Mouse (Mus musculus) lung, postnatal 14 days (tissue): ENCODE data around the gene Bcl11b.
A peak's percentile ranks its signal among the peaks of the same experiment; 100 is the strongest.

Source experiments
- DNase-seq: peaks from one replicate; pipeline ENCODE4 v3.0.0; 2021

Gene Bcl11b

DNA sequence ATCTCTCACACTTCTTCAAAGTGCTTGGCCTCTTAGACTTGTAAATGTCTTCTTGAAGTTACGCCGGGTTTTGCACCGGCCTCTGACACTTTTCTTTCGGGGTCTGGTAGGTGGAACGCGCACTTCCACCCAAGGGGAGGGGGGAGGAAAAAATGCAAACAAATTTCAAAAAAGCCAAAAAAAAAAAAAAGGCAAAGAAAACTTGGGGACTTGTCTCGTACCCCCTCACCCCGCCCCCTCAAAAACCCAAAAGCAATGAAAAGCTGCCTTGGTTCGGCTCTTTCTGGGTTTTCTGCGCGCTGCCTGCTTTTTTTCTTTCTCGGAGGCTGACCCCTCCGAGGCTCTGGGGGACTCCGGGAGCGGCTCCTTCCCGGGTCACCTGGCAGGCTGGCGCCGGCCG, at the start of gene Bcl11b:
Bcl11b (minus strand) TSS at position 120 of the 400 bp plus-strand sequence.
- DNase-seq: no peak

- no peak for DNase-seq
Observed at GRCm38 (mm10) chr12:108050996-108051395, 47.6 kb upstream of the Bcl11b start.

- DNase-seq: no peak
Observed at GRCm38 (mm10) chr12:108049625-108050024, 46.2 kb upstream of the Bcl11b start.

DNA sequence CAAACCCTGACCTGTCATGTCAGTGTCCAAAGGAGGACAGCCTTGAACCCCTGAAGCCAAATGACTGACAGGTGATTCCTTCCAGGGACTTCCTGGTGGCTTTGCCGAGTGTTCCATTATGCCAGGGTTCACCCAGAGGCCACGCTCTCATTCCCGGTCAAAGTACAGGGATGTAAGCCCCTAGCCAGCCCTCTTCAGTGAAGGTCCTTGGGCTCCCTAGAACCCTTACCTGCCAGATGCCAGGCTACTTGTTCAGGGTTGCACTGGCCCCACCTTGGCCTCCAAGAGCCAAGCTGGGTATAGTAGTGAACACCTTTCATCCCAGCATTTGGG, 38.8 kb upstream of the Bcl11b start:
- no peak for DNase-seq

DNA sequence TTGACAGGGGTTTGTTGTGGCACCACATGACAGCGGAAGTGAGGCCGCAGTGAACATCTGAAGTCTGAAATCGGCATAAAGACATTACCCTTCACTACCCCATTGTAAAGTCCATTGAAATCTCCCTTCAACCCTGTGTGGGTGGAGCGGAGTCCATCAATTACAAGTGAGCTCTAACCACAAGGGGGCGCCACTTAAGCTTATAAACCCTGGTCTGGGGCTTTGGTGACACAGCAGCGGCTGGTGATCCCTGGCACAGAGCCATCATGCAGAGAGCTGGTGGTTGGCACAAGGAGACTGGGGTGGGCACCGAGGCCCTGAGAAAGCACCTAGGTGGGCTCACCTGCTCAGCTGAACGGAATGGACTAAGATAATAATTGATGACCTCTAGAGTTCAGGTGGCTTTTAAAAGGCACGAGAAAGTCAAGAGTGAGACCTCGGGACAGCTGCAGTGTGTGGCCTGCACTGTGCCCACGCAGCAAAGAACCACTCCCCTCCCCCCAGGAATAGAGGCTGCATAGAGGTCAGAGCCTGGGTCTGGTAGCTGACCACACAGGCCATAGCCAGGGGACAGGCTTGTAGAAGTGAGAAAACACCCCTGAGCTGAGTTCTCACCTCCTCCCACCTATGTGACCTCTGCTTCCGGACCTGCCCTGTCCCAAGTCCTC, 38.3 kb upstream of the Bcl11b start:
- DNase-seq: peak; percentile 87

DNA sequence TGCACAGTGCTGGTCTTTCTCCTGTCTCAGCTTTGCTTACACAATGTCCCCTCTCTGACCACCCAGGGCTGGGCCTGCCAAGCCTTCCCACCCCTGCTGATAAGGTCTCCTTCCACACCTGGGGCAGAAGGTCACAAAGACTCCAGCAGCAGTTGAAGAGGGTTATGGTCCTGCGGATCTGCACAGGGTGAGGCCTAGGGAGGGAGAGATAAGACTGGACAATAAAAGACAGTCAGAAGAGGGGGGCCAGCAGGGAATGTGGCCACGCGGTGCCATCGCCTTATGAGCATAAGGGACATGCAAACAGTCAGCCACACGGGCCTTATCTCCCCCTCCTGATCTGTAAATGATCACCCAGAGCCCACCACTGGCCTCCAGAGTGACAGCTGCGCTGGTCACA, 34.0 kb upstream of the Bcl11b start:
- no peak for DNase-seq

DNA sequence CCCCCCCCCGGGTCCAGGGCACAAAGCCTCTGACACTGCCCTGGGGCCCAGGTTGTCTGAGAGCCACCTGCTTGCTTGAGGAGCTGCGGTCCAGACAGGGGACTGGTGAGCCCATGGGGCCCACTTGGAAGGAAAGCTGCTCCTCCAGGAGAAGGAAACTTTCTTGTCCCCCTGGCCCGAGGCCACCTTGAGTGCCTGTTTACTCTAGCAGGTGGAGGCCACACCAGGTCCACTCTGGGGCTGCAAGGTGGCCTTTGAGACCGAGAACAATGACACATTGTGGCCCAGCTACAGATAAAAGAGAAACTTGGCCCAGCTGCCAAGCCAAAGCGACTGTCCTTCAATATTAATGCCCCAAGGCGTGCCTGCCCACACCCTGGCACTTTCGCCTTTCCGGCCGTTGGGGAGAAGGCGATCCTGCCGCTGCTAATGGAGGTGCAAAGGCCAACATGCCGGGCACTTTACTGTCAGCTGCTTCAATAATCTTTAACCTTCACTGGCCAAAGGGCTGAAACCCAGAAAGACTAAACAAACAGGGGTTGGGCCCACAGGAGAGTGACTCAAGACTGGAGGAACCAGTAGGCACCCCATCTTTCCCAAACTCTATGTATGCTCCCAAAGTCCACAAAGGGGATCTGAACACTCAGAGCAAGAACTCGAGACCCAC, 32.1 kb upstream of the Bcl11b start:
- no peak for DNase-seq

DNA sequence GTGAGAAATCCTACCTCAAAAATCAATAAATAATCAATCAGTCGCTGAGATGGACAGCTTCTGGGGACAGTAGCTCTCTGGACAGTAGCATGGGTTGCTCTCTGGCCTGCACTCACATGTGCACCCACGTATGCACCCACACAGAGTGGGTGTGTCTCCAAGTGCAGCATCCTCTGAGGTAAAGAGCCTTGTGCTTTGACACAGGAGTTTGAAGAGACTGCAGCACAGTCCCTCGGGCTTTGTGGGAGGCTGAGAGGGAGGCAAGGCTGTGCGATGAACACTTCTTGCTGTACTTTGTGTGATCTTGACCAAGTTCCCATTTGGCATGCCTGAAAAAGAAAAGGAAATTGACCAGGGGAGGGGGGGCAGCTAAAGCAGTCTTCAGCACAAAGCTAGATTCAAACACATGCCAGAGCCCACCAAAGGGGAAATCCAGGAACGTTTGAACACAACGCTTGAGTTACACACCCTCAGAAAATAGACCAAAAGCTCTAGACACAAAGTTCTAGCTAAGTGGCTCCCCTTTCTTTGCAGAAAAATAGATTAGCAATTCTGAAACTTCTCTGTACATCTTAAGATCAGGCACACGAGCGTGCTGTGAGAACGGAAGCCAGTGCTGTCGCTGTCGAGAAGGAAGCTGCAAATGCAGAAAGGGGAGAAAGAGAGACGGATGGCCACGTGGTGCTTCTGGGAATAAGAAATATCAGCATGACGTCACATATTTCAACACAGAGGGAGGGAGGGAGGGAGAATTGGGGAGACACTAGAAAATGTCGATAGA, 19.6 kb upstream of the Bcl11b start:
- DNase-seq: no peak

- no peak for DNase-seq
Observed at GRCm38 (mm10) chr12:108012003-108012402, 8.6 kb upstream of the Bcl11b start.

DNA sequence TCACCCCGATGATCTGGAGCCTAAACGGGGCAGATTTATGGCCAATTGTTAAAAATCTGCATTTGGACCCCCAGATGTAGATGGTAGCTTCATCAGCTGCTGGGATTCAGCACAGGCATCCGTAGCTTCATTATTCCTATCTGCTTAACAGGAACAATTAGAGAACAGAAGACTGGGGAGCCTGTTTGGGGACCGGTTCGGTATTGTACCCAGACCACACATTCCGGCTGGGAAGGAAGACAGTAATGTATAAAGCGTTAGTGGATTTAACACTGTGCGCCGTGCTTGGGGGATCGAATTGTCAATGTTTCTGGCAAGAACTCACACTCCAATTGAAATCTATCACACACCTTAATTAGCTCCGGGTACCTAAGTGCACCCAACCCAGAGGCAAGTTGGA, 6.9 kb upstream of the Bcl11b start:
- no peak for DNase-seq

- DNase-seq: no peak
Observed at GRCm38 (mm10) chr12:108009156-108009555, 5.8 kb upstream of the Bcl11b start.

DNA sequence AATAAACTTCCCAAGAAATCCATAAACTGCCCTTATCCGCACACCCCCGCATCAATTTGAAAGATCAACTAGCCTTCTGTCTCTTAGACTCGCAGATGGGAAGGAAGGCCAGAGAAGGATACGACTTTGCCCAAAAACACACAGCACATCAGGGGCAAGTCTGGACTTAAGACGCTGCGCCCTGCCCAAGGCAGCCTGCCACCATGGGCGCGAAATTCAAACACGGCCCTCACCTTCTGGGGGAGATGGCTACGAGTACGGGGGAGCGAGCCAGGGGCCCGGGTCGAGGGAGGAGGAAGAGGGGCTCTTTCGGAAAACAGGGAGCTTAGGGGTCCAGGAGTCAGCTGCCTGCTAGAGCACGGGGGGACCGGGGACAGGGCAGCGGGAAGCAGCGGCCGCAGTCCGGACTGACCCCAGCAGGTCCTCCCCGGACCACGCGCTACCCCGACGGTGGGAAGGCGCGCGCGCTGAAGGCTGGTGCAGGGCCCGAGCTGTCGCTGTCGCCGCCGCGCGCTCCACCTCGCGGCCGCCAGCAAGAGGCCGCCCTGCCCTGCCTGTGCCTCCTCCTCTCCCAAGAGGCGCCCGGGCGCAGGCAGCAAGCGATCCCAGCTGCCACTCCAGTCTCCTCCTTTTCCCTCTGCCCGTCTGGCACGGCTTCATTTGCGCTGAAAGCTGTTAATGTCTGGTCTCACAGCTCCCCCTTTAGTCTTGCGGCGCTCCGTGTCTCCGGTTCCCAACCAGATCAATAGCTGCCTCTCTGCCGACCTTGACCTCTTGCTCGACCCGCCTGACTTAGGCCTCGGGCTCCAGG, 2.6 kb upstream of the Bcl11b start:
- peak; percentile 44 for DNase-seq

- no peak for DNase-seq
Observed at GRCm38 (mm10) chr12:108005488-108005800, 2.0 kb upstream of the Bcl11b start.

DNA sequence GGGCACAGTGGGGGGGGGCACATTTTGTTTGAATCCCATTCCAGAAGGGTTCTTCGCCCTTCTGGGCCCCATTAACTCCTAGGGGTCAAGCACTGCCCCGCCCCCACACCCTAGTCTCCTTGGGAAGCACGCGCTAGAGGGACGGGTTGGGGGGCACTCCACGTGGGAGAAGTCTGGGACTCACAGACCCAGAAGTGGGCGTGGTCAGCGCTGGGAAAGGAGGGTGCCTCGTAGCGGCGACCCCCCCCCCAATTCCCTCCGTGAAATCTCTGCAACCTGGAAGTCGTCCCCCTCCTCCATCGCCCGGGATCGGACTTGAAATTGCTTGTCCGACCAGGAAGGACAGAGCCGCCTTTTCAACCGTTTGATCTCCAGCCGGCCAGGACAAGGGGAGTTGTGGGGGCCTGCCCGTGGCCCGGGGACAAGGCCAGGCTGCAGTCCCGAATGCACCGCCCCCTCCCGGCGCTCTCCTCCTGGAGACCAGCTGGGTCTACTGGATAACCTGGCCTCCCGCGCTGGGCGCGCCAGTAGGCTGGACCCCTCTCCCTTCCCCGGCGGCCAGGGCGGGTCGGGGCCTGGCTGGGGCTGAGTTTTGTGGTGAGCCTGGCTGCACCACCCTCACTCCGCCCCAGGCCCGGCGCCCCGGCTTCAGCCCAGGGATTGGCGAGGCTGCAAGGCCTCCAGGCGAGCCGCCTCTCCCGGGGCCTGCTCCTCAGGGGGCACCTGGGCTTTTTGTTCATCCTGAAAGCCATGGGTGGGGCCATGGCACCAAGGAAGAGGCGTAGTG, 1.5 kb upstream of the Bcl11b start:
- DNase-seq: no peak

GRCm38 (mm10) chr12:108003928-108004327, 526 bp upstream of the Bcl11b start:
- peak; percentile 44 for DNase-seq

DNA sequence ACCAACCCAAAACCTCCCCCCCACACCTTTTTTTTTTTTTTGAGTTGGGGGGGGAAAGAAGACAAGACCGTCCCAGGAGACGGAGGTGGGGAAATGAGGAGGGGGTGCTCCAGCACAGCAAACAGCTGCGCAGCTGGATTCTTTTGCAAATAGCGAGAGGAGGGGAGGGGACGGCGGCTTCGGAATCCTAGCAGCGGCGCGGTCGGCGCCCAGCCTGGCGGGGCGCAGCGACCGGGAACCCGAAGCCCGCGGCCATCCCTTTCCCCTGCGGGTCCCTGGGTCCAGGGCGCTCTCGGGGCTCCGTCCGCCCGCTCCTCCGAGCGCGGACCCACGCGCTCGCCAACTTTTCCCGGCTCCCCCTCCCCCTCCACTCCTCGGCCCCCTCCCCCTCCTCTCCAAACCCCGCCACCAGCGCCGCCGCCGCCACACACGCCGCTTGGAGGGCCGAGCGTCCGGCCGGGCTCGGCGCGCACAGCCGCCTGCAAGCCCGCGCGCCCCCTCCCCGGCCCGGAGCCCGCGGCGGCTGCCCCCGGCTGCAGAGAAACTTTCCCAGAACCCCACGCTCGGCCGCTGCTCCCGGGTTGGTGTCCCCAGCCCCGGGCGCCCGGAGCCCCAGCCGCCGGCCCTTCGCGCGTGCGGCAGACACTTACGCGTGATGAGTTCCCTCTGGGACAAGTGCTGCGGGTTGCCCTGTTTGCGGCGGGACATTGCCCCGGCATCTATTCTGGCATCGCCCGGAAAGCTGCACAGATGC, 789 bp downstream of the Bcl11b start:
- DNase-seq: no peak

DNA sequence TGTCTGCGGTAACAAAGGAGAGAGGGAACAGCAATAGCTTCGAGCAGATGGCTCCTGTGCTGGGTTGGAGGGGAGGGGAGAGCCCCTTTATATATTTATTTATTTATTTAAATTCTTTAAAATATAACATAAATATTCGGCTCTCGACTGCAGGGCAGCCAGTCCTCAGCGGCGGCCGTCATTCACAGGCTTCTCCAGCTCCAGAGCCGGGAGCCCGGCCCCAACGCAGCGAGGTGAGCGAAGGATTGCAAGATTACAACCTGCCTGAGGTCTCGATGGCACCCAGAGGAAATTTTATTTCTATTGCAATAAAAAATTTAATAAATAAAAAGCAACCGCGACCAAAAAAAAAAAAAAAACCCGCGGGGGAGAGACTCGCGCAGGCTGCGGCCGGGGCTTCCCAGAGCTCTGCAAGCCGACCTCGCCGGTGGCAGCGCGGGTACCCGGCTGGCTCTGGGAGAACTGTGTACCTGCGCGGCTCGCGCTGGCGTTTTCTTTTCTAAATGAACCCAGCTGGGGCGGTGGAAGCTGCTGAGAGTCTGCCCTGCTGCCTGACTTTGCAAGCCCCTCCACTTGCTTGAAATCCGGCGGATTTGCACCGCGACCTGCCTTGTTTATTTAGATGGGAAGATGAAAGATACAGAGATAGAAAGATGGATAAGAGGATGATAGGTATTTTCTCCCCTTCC, 1.6 kb downstream of the Bcl11b start:
- no peak for DNase-seq

GRCm38 (mm10) chr12:108000715-108001080, 2.7 kb downstream of the Bcl11b start:
- no peak for DNase-seq

GRCm38 (mm10) chr12:107999751-108000714, 3.4 kb downstream of the Bcl11b start:
- no peak for DNase-seq

- DNase-seq: peak; percentile 82
Observed at GRCm38 (mm10) chr12:107998746-107999145, 4.7 kb downstream of the Bcl11b start.
